Mouse (Mus musculus): ENCODE measurements around the gene Msh2.
"Not testable (repeated sequence)": the region's sequence is repeated elsewhere in the genome, so short reads cannot be mapped to it uniquely, and the experiment has no call there.

Gene Msh2

DNA sequence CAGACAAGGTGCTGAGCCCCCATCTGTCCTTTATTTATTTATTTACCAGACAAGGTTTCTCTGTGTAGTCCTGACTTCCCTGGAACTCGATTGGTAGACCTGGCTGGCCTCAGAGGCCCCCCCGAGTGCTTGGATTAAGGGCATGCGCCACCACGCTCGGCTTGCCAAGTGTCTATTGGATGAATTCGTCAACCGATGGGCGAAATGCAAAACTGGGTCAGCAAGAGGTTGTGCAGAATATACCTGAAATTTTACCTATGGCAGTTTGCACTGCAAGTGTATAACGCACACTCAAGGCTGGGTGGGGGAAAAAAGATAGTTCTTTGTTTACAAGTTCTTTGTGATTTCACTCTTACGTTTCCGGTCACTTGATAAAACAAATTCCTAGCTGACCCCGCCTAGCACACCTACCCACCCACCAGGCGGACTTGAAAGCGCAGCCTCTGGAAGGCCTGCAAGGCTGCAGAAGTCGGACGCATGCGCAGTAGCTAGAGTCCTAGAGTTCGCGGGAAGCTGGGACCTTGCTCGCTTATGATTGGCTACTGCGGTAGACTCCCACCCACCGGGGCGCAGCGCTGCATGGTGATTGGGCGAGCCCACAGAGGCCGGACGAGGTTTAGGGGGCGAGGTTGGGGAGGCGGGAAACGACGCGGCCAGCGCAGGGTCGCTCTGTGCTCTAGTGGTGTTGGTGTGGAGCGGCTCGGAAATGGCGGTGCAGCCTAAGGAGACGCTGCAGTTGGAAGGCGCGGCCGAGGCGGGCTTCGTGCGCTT, at the start of gene Msh2:
Msh2 (plus strand) TSS at position 441 of the 771 bp plus-strand sequence.
- DNase-seq (ENCODE audit: low read depth, low spot score): peak; percentile 99

DNA sequence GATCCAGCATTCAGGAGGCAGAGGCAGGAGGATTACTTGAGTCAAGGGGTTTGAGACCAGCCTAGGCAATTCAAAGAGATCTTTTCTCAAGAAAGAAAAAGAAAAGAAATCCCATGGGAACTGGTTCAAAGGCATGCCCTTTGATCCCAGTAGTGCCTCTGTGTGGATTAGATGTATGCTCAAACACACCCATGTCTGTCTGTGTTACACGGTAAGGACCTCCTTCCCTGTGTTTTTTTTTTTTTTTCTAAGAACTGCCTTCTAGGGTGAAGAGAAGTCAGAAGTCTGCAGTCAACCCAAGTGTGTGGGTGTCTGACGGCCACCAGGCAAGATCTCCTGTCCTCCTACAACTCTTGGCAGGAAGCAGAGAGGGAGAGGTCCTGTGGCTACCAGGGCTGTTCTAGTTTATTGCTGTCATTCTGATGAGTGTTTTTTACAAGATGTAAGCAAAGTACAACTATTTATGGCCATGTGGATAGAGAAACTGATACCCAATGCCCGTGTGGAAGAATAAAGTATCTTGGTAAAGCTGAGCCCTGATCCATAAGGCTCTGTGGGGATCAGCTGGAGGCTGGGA, 46.5 kb upstream of the Msh2 start:
- no peak for DNase-seq (ENCODE audit: low read depth, low spot score)

DNA sequence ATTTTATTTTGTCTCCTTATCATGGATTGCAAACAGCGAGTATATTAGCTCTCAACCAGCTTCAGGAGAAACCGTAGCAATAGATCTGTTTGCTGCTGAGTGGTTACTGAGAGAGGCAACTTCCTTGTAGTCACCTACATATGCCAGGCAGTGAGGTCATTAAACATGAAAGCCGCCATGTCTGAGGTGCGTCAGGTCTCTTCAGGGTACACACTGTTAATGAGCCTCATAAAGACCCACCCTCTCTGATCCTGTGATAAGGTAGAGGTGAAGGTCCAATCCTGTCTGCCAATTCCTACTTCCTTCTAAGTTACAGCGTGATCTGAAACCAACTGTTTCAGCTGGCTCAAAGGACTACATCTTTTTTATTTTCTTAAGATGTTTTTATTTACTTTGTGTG, 44.0 kb upstream of the Msh2 start:
- no peak for DNase-seq (ENCODE audit: low read depth, low spot score)

DNA sequence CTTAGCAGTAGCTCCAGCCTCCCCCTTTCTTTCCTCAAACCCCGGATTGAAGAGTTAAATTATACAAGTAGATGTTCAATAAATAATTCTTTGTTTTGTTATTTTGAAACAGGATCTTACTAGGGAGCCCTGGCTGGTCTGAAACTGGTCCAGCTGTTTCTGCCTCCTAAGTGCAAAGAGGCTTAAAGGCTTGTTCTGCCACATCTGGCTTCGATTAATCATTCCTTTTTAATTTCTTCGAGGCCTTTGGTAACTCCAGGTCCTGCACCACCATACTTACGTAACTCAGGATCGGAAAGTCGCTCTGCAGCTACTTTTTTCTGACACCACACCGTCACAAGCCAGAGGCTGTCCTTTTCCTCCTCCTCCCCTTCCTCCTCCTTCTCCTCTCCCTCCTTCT, 43.4 kb upstream of the Msh2 start:
- DNase-seq (ENCODE audit: low read depth, low spot score): no peak

DNA sequence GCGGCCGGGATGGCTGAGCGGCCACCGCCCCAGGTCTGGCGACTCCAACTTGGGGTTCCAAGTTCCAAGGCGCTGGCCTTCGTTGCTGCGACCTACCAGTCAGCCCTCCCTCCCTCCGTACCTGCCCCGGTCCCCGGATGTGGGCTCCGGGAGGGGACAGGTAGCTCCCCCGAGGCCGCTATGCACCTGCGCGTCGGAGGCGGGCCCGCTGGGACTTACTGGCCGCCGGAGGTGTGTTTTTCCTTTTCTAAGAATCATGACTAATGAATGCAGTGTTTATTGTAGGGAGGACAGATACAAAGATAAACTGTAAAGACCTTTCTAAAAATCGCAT, 35.1 kb upstream of the Msh2 start:
- no peak for DNase-seq (ENCODE audit: low read depth, low spot score)

DNA sequence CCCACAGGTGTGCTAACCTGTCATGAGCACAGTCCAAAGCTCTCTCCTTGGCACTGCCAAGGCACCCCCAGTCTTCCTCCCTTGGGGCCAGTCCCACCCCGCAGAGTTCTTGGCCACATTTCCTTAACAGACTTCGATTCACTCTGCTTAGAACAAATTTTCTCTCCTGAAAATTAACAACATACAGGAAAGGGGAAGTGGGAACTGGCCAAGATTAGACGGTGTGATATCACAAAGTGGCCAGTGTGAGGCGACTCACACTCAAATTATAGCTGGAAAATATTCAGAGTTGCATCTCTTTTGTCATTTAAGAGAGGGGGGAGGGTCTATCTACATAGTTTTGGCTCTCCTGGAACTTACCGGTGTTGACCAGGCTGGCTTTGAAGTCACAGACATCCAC, 32.9 kb upstream of the Msh2 start:
- DNase-seq (ENCODE audit: low read depth, low spot score): no peak

DNA sequence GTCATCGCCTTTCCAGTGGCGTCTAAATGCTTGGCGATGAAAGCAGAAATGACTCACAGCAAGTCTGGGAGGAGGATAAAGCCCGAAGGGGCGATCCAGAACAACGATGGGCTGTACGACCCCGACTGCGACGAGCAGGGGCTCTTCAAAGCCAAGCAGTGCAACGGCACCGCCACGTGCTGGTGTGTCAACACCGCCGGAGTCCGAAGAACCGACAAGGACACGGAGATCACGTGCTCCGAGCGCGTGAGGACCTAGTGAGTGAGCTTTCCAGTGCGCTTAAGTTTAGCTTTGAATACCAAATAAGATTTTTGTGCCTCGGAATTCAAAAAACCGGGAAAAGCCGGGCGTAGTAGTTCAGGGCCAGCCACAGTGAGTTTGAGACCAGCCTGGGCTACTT, 31.9 kb upstream of the Msh2 start:
- DNase-seq (ENCODE audit: low read depth, low spot score): no peak

DNA sequence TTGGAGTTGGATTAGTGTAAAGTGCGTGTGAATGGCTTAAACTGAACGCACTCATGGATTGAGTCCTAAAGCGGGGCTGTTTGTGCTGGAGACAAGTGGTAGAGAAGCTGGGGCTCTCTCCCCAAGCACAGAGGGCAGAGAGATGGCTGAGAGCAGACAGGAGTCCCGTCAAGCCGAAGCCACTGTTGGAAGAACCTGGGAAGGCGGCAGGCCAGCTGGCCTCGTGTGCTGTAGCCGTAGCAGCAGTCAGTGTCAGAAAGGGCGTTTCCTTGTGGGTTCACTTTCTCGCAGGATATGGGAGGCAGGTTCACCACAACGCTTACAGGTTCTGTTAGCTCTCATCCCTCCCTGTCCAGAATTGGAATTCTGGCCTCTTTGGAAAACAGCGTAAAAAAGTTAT, 31.1 kb upstream of the Msh2 start:
- DNase-seq (ENCODE audit: low read depth, low spot score): no peak

DNA sequence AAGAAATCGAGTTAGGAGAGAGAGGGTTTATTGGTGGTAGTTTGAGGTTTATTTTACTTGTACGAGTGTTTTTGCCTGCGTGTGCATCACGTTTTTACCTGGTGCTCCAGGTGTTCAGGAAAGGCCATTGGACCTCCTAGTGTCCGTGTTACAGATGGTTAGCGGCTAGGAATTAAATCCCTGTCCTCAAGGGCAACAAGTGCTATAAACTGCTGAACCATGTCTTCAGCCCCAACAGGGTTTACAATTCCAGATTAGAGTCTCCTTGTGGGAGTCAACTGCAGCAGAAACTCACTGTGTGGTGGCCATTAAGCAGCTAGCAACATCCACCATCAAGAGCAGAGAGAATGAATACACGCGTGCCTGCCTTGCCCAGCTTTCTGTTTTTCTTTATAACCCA, 29.4 kb upstream of the Msh2 start:
- DNase-seq (ENCODE audit: low read depth, low spot score): no peak

DNA sequence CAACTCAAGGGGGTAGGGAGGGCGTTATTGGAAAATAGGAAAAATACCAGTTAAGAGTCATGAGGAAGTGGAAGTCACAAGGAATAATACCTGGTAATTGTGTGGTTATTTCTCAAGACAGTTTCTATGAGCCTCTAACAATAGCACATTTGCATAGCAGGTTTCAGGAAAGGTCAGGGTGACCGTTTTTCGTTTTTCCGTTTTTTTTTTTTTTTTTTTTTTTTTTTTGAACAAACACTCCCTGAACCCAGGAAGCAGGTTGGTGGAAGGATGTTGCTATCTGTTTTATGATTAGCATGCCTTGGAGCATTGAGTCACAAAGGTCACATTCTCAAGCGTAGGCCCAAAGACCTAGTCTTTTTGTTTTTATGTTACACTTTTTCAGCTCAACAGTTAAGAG, 16.5 kb upstream of the Msh2 start:
- not testable (repeated sequence) for DNase-seq (ENCODE audit: low read depth, low spot score)

DNA sequence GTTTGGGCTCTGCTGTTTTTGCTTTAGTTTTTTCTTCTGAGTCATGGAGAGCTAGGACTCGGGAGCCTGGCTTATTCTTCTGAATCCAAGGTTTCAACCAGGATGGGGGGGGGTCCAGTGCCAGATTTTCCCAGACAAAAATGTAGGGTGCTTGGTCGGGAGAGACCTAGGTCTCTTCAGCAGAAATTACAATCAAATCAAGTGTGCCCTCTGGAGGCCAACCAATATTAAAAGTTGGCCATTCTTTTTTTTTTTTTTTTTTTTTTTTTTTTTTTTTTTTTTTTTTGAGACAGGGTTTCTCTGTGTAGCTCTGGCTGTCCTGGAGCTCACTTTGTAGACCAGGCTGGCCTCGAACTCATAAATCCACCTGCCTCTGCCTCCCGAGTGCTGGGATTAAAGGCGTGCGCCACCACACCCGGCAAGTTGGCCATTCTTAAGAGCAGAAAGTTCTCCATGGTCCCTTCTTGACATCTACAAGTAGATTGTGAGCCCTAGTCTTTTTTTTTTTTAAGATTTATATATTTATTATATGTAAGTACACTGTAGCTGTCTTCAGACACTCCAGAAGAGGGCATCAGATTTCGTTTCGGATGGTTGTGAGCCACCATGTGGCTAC, 10.1 kb upstream of the Msh2 start:
- DNase-seq (ENCODE audit: low read depth, low spot score): not testable (repeated sequence)

DNA sequence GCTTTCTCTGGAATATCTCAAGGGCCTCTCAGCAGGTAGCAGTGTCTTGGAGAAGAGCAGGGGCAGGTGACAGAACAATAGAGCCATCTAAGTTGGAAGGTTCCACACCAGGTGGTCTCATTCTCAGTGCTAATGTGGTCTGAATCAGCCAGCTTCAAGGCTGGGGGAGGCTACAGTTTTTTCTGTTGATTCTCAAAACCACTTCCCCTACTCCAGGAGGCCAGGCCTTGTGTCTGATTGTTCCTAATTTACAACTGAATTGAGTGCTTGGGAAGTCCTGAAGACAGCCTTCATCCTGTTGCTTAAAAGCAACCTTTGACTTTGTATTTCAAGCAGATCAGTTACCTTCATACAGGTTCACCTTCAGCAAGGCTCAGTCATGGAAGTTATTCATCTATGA, 7.9 kb upstream of the Msh2 start:
- DNase-seq (ENCODE audit: low read depth, low spot score): no peak

DNA sequence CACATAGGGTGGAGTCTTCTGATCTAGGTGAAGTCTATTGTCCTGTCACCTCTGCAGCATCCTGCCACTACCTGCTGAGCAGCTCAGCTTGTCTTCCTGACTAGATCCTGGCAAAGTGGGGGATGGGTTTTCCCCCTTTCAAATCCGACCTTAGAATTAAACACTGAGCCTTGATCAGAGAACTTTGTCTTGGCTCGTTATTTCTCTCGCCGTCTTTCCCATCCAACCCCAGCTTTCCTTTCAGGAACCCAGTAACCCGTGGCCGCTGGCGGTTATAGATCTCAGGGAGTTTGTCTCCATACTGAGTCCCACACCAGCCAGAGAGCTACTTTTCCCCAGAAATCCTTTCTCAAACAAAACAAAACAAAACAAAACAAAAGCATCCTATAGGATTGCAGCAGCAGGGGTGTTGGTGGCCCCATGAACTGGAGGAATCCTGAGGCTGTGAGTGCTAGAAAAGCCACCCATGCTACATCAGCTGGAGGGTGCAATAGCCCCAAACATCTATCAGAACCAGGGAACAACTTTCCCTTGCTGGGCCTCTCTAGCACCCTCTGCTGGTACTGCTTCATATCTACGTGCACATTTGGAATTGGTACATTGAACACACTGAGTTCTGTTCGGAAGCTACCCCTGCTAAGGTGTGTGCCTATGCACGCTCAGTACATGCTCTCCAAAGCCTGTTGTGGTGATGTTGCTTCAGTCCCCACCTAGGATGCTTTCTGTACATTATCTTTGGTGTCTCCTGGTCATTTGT, 6.9 kb upstream of the Msh2 start:
- DNase-seq (ENCODE audit: low read depth, low spot score): peak; percentile 38

DNA sequence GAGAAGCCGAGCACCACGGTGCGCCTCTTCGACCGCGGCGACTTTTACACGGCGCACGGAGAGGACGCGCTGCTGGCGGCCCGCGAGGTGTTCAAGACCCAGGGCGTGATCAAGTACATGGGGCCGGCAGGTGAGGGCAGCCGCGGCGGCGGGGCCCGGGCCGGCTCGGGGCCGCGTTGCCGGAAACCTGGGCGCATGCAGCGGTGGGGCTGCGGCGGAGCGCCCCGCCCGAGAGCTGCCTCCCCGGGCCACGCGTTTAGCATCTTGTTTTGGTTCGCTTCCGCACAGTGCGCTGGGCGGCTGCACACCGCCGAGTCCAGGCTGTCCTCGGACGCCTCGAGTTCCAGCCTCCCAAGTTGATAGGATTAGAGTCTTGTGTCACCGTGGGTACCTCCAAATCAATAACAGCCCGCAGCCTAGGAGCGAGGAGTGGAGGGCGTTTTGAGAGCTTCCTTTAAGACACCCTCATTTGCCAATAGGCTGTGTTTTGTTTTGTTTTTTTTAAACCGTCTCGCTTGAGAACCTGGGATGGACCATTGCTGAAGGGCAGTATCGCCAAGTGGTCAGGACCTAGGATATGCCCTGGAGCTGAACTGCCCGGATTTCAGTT, 652 bp downstream of the Msh2 start:
- DNase-seq (ENCODE audit: low read depth, low spot score): no peak

DNA sequence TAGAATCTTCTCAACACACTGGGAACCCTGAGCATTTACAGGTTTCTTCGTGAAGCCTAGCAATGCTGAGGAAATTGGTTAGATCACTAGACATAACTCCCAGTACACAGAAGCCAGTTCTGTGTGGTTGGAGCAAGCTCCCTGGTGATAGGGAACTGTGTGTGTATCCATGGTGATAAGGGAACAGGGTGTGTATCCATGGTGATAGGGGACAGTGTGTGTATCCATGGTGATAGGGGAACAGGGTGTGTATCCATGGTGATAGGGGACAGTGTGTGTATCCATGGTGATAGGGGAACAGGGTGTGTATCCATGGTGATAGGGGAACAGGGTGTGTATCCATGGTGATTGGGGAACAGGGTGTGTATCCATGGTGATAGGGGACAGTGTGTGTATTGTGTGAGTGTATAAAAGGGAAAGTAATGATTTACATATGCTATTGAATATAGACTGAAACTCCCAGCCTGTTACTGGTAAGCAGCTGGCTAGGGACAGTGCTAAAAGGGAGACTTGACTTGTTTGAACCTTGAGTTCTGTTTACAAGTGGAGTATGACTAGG, 4.9 kb downstream of the Msh2 start:
- not testable (repeated sequence) for DNase-seq (ENCODE audit: low read depth, low spot score)

DNA sequence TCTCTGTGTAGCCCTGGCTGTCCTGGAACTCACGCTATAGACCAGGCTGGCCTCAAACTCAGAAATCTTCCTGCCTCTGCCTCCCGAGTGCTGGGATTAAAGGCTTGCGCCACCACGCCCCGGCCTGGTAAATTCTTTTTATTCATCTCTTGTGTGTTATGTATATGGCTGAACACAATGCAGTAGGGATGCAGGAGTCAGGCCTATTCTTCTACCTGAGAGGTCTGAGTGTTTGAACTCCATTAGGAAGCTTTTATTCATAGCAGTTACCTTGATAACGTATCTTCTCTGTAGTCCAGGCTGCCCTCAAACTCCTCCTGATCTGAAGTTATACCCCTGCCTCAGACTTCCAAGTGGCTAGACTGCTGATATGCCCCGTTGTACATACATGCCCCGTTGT, 5.5 kb downstream of the Msh2 start:
- DNase-seq (ENCODE audit: low read depth, low spot score): no peak

DNA sequence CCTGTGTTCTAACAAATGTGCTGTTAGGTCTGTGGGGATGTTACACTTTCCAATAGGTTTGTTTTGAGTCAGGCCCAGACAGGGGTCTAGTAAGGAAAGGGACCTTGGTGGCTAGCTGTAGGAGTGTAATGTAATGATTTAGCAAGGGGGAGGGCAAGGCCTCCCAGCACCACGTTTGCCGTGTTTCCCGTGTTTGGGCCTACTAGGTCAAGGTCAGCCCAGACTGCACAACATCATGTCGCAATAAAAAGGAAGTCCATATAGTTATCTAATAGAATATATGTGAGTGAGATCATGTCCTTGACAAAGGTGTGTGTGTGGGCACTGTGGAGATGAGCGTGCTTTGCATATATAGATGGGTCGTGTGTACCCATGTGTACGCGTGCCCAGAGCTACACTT, 17.1 kb downstream of the Msh2 start:
- DNase-seq (ENCODE audit: low read depth, low spot score): no peak

DNA sequence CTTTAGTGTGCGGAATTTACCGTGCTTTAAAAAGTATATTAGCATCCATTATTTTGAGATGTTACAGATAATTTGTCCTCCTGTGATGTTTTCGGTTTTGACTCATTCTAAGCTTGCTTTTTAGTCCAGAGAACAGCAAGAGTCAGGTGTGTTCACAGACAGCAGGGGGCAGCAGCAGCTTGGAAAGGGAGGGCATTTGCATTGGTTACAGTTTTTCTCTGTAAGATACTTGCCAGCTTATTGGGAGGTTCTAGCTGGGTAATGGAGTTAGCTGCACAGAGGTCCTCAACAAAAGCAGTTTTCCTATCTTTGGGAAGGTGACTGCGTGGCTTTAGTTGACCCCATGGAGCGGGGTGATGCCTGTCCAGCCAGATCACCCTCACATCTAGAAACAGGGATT, 19.8 kb downstream of the Msh2 start:
- peak; percentile 47 for DNase-seq (ENCODE audit: low read depth, low spot score)

DNA sequence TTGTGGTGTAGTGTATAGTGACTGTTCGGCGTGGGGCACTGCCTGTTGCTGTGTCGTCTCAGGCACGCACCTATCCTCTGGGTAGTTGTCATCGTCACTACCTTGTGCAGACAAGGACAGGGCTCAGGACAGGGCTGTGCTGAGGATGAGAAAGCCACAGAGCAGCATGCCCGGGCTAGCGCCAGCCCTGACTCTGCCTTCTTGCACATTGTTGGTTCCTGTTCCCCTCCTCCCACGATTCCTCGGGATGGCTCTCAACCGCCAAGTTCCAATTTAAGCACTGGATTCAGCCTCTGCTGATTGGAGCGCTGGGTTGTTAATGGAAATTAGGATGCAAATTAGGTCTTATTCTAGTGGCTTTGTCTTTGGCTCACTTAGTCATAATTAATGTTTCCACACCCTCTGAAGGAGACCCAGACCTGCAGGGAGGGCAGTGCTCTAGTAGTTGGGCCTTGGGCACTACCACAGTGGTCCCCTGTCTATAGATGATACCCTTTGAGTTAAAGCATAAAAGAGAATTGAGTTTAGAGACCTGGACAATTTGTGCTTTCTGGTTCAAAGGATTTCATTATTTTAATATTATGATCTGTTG, 23.8 kb downstream of the Msh2 start:
- no peak for DNase-seq (ENCODE audit: low read depth, low spot score)

DNA sequence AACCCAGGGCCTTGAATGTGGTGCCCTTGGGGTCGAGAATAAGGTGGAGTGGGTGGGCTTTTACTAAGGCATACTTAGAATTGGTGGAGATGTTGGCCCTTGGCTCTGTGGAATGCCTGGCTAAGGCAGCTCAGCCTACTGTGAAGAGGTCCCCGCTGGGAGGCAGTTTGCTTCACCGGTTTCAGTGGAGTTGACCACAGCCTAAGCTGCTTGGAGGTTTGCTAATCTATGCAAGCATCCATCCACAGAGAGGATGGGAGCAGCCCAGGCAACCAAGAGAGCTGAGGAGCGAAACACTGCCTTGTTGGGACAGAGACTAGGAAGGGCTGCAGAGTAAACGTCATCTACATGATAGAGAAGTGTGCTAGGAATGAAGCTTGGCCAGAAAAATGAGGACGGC, 24.7 kb downstream of the Msh2 start:
- no peak for DNase-seq (ENCODE audit: low read depth, low spot score)

DNA sequence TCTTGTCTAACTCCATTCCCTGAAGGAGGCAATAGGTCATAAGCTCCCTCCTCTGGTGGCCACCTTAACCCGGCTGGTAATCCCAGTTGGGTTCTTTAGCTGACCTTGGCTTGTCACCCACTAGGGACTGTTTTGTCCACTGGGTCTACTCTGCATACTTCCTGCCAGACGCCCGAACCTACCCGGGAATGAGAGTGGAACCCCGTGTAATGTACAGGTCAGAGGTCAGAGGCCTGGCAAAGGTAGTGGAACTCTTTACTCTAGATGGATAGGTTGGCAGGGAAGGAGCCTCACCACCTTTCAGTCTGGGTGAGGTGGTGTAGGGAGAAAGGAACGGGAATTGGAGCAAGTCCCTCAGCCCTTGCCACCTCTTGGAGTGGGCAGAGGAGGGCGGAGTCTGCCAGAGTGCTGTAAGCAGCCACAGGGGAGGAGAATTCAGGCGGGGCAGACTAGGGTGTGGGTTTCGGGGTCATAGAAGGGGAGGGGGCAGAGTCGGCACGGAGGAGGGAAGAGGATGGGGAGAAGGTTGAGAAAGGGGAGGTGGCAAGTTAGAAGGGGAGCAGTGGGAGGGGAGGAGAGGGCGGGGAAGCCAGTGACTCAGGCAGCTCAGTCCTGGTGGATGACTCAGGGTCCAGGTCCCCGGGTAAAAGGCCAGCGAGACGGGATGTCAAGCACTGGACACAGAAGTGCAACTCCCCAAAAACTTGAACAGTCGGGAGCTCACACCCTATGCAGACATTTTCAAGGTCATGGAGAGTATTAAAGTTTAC, 27.1 kb downstream of the Msh2 start:
- no peak for DNase-seq (ENCODE audit: low read depth, low spot score)

All from embryo, embryonic 11.5 days (tissue).